Mouse (Mus musculus) 3134 (cell line): ENCODE measurements at regions not wholly inside any gene's neighbourhood (a gene's known extent, or its start where the extent isn't known, plus 50 kb on each side); places are given as distances from the start of the nearest gene placed in this dataset.

Source experiments
- DNase-seq: peaks from one replicate; pipeline ENCODE4 v3.0.0-alpha.2; 2011; ENCODE audit warnings: low spot score; ENCODE audit not compliant: insufficient read length; ENCODE audit errors: extremely low read depth

- no peak for DNase-seq
Measured at GRCm38 (mm10) chr3:80249974-80250373, 365.6 kb downstream of the Fam198b start.

GRCm38 (mm10) chr3:80255304-80255703, 371.0 kb downstream of the Fam198b start:
- no peak for DNase-seq

GRCm38 (mm10) chr3:80256383-80256782, 372.1 kb downstream of the Fam198b start:
- no peak for DNase-seq

DNA sequence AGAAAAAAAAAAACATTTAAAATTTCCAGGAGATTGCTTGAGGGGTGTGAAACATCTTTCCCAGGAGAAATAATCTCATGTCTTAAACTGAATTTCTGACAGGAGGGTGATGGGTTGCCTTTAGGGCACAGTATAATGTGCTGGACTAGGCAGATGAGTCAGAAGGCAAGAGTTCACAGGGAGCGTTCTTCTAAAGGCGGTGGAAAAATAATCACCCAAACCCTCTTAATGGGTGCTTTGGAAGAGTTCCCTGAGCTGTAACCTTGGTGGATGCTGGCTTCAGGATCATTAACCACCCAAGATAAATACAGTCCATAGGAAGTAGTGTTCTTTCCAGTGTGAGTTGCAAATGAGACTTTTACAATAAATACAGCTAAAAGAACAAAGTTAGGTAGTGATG, 378.8 kb downstream of the Fam198b start:
- DNase-seq = no peak

DNA sequence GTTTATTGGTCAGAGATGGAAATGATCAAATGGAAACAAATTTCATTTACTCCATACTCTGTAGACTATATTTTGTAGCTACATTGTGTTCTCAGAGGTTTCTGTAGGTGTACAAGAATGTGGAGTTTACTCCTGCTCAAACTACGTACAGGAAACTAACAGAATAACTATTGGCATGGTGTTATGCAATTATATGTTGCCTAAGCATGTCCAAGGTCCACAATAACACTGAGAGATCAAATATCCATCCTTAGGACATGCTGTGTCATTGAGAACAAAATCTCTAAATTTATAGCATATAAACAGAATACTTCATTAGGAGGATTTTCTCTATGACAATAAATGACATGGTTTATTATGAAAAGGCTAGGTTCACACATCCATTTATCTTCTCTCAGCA, 400.3 kb downstream of the Fam198b start:
- DNase-seq = no peak

GRCm38 (mm10) chr3:80285246-80285645, 400.9 kb downstream of the Fam198b start:
- DNase-seq = no peak

GRCm38 (mm10) chr3:80293485-80293884, 409.2 kb downstream of the Fam198b start:
- DNase-seq = no peak

- DNase-seq = no peak
Measured at GRCm38 (mm10) chr3:80307632-80308031, 423.3 kb downstream of the Fam198b start.

DNA sequence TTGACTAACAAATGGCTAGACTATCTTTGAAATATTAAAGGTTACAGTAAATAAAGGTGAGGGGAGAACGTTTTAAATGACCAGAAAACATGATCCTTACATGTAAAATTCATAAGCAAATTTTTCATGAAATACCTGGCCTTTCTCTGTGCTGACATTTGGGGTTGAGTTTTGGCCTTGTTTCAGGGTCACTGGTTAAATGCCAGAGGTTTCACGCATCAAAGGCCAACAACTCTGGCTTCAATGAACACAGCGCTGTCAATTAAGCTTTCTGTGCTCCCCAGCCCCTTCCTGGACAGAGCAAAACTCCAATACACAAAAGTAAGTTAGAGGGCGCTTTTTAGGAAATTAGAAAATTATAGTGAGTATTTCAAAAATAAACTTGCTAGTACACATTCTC, 425.6 kb downstream of the Fam198b start:
- no peak for DNase-seq

DNA sequence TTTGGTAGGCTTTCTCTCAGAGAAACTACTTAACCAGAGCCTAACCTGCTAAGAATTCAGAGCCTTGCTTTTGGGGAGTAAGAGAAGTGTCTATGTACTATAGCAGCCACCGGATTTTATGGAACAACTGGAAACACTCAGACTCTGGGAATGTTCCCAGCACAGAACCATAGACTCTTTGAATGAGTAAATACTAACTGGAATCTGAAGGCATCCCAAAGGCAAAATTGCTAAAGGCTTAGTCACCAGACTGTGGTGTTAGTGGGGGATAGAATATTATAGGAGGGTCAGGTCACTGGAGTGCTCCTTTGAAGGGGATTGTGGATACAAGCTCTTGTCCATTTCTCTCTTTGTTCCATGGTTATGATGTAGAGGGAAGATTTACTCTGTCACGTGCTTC, 427.4 kb downstream of the Fam198b start:
- DNase-seq = peak; percentile 4

DNA sequence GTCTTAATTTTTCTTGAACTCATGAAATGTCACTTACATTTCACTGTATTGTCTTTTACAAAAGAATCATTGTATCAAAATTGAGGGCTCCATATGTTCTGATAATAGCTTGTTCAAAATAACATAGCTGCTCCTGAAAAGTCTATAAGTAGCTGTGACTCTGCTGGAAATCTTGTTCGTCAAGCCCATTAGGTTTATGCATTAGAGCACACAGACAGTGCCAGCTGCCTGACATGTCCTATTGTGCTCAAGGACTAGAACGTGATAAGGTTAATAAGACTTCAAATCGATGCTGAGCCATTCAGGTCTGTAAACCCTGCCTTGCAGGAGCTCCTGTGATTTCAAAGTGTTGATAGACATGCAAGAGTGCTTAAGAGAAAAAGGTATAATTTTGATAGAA, 438.0 kb downstream of the Fam198b start:
- no peak for DNase-seq

GRCm38 (mm10) chr3:80324726-80325125, 440.4 kb downstream of the Fam198b start:
- DNase-seq = no peak

DNA sequence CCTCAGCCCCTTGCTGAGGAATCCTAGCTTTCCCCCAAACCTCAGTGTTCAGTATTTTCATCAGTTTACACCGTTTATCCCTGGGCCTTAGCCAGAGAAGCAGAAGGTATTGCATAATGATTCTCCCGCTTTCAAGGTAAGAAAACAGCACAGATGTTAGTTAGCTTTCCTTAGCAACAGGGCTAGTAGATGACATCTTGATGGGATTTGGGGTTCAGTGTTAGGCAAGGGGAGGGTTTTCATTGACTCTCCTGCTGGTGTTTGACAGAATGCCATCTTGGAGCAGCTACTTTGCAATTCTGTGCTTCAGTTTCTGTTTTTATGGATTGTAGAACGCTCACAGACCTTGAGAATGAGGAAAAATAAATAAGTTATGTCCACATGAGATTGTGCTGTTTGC, 447.4 kb downstream of the Fam198b start:
- no peak for DNase-seq

DNA sequence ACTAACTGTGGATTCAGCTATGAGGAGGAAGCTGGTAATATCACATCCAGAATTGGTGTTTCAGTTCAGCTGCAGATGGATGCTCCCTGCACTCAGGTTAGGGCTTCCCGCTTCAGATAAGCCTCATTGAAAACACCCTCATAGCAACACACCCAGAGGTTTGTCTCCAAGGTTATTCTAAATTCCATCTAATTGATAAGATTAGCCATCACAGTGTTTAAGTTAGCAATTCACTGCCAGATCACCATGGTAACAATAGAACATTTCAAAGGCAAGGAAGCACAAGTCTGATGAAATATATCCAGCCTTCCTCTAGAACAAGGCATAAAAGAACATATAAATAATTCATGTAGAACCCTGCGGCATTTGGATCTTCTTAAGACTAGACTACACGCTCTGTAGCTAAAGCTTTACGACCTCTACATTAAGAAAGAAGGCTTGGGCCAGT, 450.1 kb downstream of the Fam198b start:
- no peak for DNase-seq

GRCm38 (mm10) chr3:80336123-80336674, 451.9 kb downstream of the Fam198b start:
- no peak for DNase-seq

DNA sequence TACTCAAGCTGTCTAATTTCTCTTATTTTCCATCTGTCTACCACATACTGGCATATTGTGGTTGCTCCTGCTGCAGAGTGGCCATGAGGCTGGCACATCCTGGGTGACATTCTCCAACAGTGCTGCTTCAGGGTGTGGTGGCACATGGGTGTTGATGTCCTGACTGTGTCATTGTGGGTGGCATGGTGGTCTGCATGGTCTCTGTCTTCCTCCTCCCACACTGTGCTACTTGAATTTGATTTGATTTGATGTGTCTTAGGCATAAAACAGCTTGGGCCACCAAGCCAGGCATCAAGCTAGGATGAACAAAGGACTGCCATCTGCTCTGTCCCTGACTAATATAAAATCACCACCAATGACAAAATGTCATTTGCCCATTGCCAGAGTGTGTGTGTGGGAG, 434.7 kb downstream of the Gria2 start:
- no peak for DNase-seq

DNA sequence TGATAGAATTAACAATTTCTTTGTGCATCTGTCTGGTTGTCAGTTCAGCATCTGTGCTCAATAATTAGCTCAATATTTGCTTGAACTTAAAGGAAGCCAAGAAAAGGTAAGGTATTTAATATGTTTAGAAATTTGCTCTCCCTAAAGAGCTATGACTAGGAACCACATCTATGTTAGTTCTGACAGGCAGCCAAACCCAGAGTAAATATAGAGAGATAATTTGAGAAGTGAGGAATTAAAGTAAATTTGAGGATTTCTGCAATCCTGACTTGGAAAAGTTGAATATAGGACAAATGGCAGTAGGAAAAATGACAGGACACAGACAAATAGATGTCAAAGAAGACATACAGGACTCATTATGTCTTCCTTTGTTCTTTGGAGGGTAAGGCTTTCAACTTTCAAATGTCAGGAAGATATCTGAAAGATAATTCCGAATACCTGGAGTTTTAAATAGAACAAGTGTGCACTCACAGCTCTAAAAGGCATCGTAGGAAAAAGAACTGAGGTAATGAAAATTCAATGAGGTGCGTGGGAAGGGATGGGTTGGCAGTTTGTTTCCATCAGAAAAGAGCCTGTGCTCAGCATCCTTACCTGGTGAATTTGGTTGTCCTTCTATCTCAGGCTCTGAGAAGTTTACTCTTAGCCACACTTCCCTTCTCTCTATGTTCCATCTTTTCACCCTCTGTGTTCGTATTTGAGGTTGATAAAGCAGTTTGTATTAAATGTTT, 433.3 kb downstream of the Gria2 start:
- DNase-seq = no peak

DNA sequence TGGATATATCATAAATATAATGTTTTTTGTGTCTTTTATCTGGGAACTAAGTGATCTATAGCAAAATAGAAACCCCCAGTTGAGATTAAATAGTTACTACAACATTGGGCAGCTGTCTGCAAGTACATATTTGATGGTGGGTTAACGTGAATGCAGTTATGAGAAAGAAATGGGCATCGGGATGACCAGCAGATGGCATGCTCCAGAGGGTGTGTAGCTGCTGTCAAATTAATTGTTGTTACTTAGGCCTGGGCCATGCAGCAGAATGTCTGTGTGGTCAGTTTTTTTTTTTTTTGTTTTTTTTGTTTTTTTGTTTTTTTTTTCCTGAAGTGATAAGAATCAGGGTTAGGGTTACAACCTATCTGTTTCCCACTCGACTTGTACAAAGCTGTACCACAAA, 430.2 kb downstream of the Gria2 start:
- no peak for DNase-seq

DNA sequence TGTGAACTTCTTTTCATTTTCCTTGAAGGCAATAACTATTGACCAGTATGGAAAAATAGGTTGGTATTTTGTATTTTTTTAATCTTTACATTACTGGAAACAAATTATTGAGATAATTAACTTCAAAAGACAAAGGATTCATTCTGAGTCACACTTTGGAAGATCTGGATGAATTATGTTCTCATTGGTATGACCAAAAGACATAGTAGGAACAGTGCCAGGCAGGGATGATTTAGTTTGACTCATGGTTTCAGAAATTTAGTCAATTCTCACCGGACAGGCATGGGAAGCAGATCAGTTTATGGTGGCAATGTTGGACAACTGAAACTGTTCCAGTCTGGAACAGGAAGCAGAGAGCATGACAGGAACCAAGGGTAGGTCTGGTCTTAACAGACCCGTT, 416.6 kb downstream of the Gria2 start:
- DNase-seq = no peak

DNA sequence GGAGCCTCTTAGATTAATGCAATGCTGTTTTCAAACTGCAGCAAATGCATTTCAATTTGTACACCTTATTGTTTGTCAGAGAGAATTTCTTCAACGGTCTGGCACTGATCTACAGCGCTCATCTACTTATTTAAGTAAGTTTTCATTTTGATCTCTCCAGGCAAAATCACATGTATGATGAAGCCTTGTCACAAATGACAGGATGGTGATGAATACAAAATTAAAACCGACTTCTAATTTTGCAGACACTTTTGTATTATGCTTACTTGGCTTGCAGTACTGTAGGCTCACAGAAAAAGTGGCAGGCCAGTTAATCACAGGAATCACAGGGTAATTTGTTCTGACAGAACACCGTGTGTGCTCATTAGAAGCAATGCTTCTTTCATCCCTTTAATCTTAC, 406.4 kb downstream of the Gria2 start:
- DNase-seq = no peak

DNA sequence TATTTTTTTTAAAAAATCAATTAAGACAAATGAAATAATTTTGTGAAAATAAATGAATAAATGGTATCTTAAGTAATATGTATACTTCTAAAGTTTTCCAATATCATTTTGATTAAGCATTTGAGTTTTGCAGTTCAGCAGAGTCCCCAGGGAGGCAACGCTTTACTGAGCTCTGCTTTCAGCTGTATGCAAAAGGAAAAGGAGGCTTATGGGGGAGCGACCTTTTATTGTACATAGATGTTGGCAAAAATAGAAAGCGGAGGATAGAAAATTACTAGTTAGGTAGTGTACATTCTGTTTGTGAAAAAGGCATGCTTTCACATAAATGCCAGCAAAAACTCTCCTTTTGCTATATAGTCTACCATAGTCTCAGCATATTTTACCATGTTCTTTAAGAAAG, 382.2 kb downstream of the Gria2 start:
- DNase-seq = no peak

DNA sequence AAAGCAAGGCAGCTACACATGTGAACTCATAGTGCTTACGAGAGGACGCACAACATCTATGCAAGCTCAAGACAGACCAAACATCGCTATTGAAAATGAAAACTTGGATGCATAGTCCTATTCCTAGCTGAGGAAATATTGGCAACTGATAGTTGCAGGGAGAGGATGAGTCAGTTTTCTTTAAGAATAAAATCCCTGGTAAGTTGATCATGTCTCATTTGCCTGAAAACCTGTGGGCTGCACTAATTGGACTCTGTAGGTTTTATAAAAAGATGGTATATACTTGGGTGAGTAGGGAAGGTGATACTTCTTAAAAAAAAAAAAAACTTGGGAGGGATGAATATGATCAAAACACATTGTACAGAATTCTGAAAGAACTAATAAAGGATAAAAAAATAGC, 381.2 kb downstream of the Gria2 start:
- no peak for DNase-seq

DNA sequence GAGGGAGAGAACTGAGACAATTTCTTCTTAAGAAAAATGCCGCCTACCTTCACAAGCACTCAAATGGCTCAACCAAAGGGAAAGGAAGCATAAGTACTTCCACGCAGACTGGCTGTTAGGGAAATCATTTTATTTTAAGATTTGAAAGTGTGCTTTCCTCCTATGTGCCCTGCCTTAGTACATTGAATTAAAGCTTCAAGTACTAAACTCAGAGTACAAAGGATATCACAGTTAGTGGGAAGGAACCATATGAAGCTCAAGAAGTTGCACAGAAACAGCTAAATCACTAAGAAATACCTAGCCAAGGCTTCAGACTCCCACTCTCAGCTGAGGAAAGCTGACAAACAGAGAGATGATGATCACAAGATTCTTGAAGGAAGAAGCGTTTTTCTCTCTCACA, 380.5 kb downstream of the Gria2 start:
- no peak for DNase-seq
